Mouse (Mus musculus) gastrocnemius, adult 2 months (tissue): ENCODE measurements around the gene Ncstn. TPM values are rescaled to one million over a fixed set of nuclear protein-coding genes. Genes with fewer than 3 reads are reported as not detected.

Experiments
- DNase-seq: peaks from one replicate; pipeline ENCODE4 v3.0.0; 2022
- H3K27ac ChIP-seq: fragments of 200-600 bp; 2 replicates; pipeline ENCODE4 v1.8.1; 2022; ENCODE audit warnings: mild to moderate bottlenecking
- H3K4me3 ChIP-seq: fragments of 200-600 bp; 2 replicates; pipeline ENCODE4 v1.8.1; 2022; ENCODE audit warnings: mild to moderate bottlenecking, moderate library complexity
- CTCF ChIP-seq: fragments of 200-600 bp; IDR thresholded peaks from 2 replicates; pipeline ENCODE4 v1.8.1; 2022; ENCODE audit warnings: antibody characterized with exemption, mild to moderate bottlenecking, moderate library complexity
- intact Hi-C: fragments of 180-260 bp; cut with DNase I; formaldehyde crosslinking; loops from one replicate; pipeline ENCODE4 v1.15.1; 2025
- total RNA-seq, 2 experiments: library from RNA; stranded (reverse); gene quantifications; 2 replicates each; pipeline ENCODE4 v1.2.3; 2021

Ncstn gene
- total RNA-seq, 2 experiments from 2014 or later: 27.1 to 31.9 TPM

DNA sequence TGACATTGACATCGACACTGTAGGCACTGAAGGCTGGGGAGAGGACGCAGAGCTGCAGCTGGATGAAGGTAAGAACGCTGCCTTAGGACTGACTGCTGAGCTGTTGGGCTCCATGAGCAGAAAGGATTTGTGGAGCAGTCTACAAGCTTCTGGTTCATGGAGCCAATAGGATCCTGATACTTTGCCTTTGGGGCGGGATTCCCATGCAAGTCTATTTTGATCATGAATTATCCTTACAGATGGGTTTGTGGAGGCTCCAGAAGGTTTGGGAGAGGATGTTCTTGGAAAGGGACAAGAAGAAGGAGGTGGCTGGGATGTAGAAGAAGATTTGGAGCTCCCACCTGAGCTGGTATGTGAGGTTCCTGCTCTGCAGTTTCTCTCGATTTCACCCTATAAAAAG lies 34.4 kb upstream of the Ncstn start:
- TF ChIP-seq CTCF: no peak
- Histone ChIP-seq H3K27ac (no peak overlapping the region), H3K4me3 (no peak overlapping the region)
- DNase-seq: no peak
- intact Hi-C loops: loop anchor here (5.0 kb wide), 1 partner anchor 70 kb away; no protein-coding TSS in a partner anchor

DNA sequence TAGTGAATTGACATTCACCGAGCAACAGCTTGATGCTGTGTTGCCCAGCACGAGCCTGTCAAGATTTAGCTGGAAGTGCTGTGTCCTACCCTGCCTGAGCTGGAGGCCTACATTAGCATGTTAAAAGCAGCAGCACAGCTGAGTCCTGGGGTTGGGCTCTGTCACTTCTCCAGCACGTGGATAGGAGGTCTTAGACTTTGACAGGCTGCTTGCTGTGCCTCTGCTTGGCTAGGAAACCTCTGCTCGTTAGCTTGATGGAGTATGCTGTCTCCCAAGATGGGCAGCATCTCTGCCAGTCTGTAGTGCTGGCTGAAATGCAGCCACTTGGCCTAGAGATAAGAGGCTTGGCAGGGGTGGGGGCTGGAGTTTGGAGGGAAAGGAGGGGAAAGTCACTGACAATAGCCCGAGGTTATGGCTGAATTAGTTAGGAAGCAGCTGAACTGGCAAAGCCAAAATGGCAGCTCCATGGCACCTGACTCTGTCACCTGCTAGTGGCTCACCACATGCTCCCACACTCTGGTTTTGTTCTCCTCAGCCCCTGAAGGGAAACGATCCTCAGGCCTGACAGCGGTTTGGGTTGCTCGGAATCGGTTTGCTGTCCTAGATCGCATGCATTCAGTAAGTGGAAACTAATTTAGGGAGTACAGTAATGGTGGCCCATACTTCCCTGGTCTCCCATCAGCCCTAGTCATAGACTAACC lies 25.3 kb upstream of the Ncstn start:
- DNase-seq: no peak
- intact Hi-C loops: no loop called here
- no peak for TF ChIP-seq CTCF
- no peak overlapping the region for H3K27ac ChIP-seq
- H3K4me3 ChIP-seq: no peak overlapping the region

DNA sequence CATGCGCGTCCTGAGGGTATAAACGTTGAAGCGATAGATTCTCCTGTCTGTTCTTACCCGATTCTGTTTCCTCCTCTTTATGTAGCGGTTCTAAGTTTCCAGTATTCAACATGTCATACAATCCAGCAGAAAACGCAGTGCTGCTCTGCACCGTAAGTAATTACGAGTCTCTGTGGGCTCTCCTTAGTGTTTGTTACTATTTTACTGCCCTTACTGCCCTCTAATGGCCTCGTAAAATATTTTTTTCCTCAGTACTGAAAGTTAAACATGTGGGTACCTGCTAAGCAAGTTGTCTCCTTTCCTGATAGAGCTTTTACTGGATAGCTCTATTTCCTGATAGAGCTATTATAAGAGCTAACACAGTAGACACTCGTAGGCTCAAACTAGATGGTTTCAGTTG lies 22.5 kb upstream of the Ncstn start:
- intact Hi-C loops: no loop called here
- Histone ChIP-seq H3K27ac (no peak overlapping the region), H3K4me3 (no peak overlapping the region)
- TF ChIP-seq CTCF: no peak
- DNase-seq: no peak

DNA sequence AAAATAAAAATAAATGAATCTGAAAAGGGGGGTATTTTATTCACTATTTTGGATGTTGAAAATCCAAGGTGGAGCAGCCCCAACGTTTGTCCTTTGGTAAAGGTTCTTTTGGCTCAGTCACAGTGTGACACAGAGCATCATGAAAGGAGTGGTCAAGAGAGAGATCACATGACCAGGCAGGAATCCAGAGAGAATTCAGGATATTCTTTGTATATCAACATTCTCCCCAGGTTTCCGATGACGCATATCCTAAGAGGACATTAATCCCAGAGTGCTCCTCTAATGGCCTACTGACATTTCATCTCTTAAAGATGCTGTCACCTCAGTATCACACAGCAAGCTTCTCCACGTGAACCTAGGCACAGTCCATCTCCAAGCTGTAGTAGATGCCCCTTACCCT lies 21.0 kb upstream of the Ncstn start:
- no peak overlapping the region for H3K4me3 ChIP-seq
- intact Hi-C loops: no loop called here
- TF ChIP-seq CTCF: no peak
- no peak for DNase-seq
- H3K27ac ChIP-seq: no peak overlapping the region

DNA sequence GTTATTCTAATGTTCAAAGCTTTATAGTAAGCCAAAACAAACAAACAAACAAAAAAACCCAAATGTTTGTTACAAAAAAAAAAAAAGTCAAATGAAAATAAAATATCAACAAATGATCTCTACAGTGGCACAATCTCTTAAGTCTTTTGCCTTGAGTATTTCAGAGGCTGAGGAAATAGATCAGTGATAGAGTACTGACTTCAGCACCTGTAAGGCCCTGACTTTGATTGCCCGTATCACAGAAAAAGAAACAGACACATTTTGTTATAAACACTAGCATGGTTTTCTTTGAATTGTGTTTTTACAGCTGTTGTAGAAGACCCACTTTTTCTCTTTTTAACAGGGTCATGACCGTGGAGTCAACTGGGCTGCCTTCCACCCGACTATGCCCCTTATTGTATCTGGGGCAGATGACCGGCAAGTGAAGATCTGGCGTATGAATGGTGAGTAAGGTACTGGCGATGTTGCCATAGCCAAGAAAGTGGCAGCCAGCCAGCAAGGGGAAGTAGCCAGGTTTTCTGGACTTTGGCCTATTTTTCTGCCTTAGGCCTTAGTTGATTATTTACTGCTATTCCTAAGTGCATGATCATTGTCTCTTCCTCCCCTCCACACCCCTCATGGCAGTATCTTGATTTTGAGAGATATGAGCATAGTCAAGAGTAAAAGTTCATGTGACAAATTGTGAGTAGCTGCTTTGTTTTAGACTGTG lies 16.9 kb upstream of the Ncstn start:
- no peak for DNase-seq
- intact Hi-C loops: no loop called here
- TF ChIP-seq CTCF: no peak
- H3K4me3 ChIP-seq: no peak overlapping the region
- H3K27ac ChIP-seq: no peak overlapping the region

DNA sequence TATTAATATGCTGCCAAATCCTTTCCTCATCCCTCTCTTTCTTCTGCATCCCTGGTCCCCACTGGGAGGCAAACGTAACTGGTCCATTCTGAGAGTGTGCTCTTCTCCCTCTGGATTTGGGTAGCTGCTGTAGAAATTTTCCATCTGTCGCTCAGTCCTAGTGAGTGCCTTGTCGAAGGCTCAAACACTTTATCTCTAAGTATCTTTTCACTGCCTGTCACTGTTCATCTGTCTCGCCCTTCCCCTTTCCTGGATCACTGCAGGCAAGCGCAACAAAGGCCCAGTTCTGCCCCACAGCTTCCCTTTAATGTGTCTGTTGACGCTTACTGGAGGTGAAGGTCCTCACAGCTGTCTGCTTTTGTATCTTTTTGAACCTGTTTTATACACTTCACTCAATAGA lies 12.6 kb upstream of the Ncstn start:
- intact Hi-C loops: no loop called here
- TF ChIP-seq CTCF: no peak
- no peak for DNase-seq
- H3K27ac ChIP-seq: no peak overlapping the region; the same call in 1 of the 2 replicates
- no peak overlapping the region for H3K4me3 ChIP-seq

DNA sequence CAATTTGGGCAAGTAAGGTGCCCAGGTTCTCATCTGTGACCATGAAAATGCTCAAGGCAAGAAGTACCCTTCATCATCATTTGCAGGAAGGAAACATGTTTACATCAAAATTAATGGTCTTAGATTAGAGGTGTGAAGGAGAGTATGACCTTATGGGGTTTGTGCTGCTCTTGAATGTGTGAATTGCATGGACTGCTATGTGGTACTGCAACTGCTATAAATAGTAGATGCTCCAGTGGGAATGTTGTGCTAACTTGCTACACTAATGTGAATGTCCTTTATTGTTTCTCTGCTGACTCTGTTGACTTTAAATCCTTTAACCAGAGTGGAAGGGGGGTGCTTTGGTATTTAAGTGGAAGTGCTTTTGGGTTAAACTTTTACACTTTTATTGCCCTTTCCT lies 11.7 kb upstream of the Ncstn start:
- TF ChIP-seq CTCF: no peak
- Histone ChIP-seq H3K4me3 (no peak overlapping the region), H3K27ac (peak overlapping the region; percentile 61)
- intact Hi-C loops: no loop called here
- DNase-seq: no peak

DNA sequence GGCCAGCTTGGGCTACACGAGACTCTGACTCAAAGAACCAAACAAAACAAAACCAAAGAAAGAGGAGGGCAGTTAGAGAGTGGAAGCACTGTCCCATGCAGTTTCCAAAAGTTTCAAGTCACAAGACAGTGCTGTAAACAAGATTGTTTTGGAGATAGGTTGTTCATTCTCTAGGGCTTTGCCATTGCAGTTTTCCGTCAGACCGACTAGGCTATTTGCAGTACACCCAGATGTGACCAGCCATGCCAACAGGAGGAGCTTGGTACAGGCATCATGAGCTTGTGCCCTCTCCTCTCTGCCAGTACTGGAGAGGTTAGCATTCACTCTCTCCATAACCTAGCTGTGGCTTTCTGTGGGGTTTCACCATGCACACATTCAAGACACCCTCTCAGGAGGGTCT lies 10.9 kb upstream of the Ncstn start:
- peak; percentile 22 for DNase-seq
- TF ChIP-seq CTCF: no peak
- intact Hi-C loops: no loop called here
- Histone ChIP-seq H3K4me3 (no peak overlapping the region), H3K27ac (peak overlapping the region; percentile 61)

DNA sequence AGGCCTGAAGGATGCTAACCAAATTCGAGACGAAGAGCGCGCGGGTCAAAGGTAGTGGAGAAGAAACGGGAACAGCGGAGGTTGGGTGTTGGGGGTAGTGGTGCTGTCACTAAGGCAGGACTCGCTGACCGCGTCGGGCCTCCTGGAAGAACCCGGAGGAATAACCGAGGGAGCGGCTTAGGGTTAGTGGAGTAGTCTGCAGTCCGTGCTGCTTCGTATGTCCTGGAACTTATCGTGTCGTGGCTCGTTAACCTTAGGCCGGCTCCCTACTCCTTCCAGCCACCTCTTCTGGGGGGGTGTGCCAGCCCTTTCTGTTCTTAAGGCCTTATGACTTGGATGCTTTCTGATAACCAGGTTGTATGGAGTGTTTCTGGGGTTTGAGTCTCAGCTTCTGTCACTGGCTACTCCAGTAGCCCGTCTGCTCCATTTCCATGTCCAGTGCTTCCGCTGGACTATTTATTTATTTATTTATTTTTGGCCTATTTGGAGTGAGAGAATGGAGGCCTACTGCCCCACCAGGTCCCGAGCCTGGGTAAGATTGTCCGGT lies 377 bp upstream of the Ncstn start:
- intact Hi-C loops: loop anchor here (5.0 kb wide), 1 partner anchor 294 kb away; the partner anchor contains the start of gene Pigm
- no peak for TF ChIP-seq CTCF
- DNase-seq: no peak
- Histone ChIP-seq H3K4me3 (peak overlapping the region; percentile 70), H3K27ac (peak overlapping the region; percentile 98)

DNA sequence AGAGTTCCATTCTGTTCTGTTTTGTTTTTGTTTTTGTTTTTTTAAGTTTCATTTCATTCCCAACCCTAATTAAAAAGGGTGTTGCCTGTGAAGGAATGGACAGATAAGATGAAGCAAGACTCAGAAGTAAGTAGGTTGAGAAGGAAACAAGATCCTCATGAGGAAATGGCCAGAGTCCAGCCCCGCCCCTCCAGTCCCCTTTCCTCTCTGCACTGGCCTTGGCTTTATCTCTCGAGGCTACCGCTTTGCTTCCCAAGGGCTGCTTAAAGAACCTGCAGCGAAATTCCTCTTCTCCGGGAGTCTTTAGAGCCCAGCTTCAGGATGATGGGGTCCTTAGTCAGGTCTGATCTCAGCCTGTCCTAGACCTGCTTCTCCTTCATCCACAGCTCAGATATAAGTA lies 4.6 kb downstream of the Ncstn start:
- no peak for TF ChIP-seq CTCF
- intact Hi-C loops: no loop called here
- H3K27ac ChIP-seq: peak overlapping the region; percentile 56
- peak; percentile 63 for DNase-seq
- no peak overlapping the region for H3K4me3 ChIP-seq

DNA sequence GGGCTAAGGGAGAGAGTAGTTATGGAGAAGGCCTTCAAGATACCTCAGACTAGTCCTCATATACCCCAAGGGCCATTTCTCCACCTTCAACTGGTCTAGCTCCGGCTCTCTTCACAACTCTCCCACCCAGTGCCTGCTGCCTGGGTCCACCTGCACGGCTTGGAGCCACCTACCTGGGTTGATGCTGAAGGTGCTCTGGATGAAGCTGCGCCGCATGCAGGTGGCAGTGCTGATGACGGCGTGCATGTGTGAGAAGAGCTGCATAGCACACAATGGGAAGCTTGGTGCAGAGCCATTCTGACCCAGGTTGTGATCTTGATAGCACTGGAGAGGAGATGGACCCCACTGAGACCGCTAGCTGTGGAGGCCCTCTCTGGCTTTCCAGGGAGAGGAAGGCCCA lies 10.0 kb downstream of the Ncstn start:
- intact Hi-C loops: no loop called here
- H3K27ac ChIP-seq: no peak overlapping the region
- DNase-seq: no peak
- no peak overlapping the region for H3K4me3 ChIP-seq
- TF ChIP-seq CTCF: no peak

DNA sequence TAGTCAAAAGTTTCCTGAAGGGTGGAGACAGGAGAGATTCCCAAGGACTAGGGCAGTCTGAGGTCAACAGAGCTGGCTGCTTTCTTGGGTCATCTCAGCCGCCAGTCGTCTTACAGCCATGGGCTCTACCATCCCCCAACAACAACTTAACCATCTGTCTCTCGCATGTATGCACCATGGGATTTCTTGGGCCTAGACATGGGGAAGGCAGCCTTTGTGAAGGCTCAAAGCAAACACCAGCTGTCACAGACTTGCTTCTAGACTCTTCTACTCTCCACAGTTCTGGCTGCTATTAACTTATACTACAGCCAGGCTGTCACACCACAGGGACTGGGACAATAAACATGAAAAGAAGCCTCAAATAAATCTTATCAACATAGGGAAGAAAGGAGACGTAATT lies 11.0 kb downstream of the Ncstn start:
- intact Hi-C loops: no loop called here
- TF ChIP-seq CTCF: no peak
- H3K4me3 ChIP-seq: no peak overlapping the region
- DNase-seq: no peak
- no peak overlapping the region for H3K27ac ChIP-seq

DNA sequence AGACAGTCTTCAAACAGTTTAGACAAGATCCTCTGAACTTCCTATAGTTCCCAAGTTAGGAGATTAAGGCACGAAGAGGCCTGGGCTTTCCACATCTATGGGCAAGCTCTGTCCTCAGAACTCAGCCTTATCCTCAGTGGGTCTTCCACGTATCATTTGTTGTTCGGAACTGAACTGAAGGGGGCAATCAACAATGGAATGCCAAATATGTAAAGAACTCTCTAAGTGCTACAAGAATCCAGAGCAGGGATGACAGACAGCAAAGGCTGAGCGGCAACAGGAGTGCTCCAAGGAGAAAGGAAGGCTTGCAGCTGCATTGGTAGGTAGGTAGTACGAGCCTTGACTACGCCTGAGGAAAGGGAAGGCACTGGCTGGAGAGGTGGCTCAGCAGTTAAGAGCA lies 12.4 kb downstream of the Ncstn start:
- no peak overlapping the region for H3K27ac ChIP-seq
- TF ChIP-seq CTCF: no peak
- intact Hi-C loops: no loop called here

More for the DNA sequence above, 12.4 kb downstream of the Ncstn start:
- DNase-seq: no peak
- H3K4me3 ChIP-seq: no peak overlapping the region
